7 mouse cellular contexts compared by ENCODE assay signal in genomic region chr5:39639438-39640177, GRCm38 (mm10).
DNase-seq lines count a peak whose midpoint lies in the region.

No protein-coding gene starts in this region.

- peak; percentile 58 for DNase-seq in urinary bladder, postnatal 25 days (ENCODE audit: low spot score)
- DNase-seq in urinary bladder, adult 18-20 months (ENCODE audit: low spot score in 2 of 2), result no peak
- peak; percentile 78 for DNase-seq in cerebellum, adult 11-12 months
- DNase-seq in forelimb bud, embryonic 11.5 days (ENCODE audit: low read depth, low spot score), result peak; percentile 68
- DNase-seq in layer of hippocampus, adult 11-12 months (ENCODE audit: low spot score), result peak; percentile 82
- DNase-seq in lung, postnatal 25 days (ENCODE audit: low spot score), result peak; percentile 59
- peak; percentile 66 for DNase-seq in right cerebral cortex, postnatal 25 days

Comparison
In these comparisons a context has a peak if more than half of its experiments do, and no peak if none do; other contexts are left out.
1. DNase-seq: peak in urinary bladder, postnatal 25 days (single experiment), cerebellum, adult 11-12 months (single experiment), forelimb bud, embryonic 11.5 days (single experiment), layer of hippocampus, adult 11-12 months (single experiment), lung, postnatal 25 days (single experiment) and right cerebral cortex, postnatal 25 days (single experiment); none in urinary bladder, adult 18-20 months (0 of 2).